Mouse (Mus musculus): ENCODE data around the gene Clcn6.

Gene Clcn6

DNA sequence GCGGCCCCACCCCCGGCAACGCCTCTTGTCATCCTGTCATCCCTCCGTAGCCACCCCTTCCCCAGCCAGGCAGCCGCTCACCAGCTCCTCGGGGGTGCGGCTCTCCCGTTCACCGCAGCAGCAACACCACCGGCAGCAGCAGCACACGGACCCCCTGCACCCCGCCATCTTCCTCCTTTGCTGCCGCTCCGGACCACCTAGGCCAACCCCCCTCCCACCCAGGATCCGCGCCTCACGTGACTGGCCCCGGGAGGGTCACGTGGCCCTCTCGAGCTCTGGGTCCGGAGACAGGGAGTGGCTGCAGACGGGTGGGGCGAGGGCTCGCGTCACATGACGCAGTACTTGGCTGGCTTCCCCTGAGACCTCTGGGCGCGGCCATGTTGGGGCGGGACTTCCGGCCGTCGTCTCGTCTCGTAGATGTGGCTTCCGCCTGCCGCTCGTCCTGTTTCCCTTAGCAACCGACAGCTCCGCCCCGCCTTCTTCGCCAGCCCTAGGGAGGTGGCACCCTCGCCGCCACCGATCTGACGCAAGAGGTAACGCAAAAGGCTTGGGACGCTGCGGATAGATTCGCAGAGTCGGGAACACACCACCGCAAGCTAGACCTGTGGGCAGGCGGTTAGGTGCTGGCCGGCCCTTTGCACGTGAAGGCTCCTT lies at the start of gene Clcn6, which contains the start of gene Mthfr:
Clcn6 (minus strand) TSS at position 222 of the 654 bp plus-strand sequence.
Mthfr (plus strand) TSS at position 478 of the 654 bp plus-strand sequence.
- peak; percentile 100 for DNase-seq (ENCODE audit: extremely low spot score, low spot score)

DNA sequence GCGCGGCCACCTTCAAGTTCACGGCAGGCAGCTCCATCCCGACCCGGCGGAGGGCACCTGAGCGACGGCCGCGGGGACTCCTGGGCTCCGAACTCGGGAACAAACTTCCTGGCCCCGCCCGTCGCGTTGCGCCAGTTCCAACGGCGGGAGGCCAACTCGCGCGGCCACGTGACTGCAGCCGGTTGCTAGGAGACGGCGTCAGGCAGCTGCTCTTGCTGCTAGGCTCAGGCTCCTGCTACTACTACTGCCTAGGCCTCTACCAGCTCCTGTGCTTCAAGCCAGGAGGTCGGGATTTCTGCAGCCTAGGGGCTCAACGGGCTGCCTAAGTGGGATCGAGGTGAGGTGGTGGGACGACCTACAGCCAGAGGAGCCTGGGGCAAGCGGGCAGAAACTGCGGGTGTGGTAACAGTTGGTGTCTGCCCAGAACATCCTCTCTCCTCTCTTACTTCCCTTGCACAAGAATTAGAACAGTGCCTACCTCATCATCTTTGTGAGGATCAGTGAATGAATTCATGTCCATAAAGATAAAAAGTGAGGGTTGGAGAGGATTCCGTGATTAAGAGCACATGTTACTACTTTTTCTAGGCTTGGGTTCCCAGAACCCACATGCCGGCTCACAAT lies 49.4 kb upstream of the Clcn6 start, which contains the start of gene Agtrap:
Agtrap (minus strand) TSS at position 125 of the 621 bp plus-strand sequence.
- DNase-seq (ENCODE audit: extremely low spot score, low spot score), result peak; percentile 92

DNA sequence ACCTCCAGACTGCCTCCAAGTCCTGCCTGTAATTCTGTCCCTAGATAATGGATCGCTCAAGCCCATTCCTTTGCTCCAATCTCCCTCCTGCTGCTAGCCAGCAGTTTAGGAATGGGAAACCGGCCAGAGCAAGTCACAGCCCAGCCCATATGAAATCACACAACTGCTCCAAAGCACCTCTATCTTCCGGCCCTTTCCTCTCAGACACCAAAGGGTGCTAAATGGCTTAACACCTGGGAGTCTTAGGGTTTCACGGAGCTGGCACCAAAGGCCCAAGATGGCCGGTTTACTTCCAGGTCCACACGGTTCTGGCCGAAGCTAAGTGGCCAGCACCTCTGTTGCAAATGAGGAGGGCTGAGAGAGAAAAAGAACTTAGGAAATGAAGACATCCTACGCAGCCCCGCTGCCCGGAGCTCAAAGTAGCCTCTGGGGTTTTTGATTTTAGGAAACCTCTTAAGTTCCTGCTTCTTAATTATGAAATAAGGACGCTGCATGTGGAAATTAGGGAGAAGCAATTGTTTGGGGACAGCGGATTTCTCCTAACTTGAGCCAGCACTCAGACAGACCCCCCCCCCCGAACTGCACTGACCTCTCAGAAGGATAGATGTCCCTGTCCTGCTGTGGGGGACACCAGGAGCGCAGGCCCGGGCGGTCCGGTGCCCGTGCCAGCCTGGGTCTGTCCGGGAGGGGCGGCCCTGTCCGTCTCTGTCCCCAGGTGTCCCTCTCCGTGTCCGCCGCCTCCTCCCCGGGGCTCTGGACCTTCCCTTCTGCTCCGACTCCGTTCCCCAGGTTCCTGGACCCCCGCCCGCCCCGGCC lies 48.7 kb upstream of the Clcn6 start:
- DNase-seq (ENCODE audit: extremely low spot score, low spot score), result no peak

DNA sequence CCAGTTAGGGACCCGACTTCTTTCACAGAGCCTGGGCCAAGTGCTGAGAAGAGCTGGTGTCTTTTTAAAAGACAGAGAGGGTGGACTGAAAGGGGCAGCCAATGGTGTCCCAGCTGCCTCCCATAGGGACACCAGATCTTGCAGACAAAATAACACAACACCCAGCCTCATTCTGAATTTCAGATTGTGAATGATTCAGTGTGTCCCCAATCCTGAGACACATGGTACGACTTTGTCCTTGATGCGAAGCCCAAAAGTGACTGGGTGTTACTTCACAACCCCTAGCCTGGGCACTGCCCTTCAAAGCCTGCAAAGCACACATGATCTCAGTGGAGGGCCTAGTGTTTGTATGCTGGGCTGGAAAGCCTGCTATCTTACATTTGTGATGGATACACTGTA lies 47.3 kb upstream of the Clcn6 start:
- no peak for DNase-seq (ENCODE audit: extremely low spot score, low spot score)

DNA sequence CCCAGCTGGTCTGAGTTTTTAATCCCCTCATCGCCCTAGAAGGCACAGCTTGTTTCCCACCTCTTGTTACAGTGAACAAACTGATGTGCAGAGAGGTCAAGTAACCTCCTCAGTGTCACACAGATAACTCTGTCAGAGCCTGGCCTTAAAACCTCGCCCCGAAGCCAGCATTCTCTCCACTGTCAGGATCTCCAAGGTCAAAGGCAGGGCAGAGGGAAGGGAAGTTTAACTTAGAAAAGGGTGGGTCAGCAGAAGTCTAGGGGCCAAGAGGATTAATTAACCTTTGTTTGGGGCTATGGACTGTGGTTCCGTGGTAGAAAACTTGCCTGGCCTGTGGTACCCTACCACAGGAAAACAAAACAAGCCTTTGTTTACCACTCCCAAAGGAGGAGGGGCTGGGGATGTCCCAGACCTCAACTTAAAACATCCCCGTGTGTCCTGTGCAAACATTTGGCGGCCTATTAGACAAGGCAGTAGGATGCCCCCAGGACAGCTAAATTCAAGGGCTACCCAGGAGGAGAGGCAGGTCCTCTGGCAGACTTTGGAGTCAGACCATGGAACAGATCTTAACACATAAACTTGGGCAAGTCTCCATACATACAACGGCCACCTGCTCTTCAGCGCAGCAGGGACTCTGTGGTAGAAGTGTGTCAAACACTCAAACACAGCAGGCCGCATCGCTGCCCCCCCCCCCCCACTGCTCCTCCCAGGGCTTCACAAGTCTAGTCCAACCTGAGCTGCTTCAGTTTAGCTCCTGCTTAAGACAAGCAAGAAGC lies 46.7 kb upstream of the Clcn6 start:
- no peak for DNase-seq (ENCODE audit: extremely low spot score, low spot score)

DNA sequence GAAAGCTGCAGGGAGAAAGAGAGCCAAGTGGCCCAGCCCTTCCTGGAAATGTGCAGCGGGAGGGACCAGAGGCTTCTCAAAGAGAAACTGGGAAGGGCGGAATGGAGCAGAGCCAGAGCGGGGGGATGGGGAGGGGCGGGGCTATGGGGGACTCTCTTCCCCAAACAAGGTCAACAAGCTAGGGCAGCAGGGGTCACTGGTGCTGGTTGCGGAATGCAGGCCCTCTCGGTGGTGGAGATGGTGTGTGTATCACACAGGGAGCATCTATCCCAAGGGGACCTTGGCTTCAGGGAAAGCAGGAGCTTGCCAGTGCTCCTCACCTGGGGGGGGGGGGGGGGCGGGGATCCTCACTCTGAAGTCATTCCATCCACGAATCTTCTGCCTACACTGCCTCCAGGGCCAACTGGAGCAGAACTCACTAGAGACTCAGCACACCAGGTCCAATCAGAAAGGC lies 45.7 kb upstream of the Clcn6 start:
- peak; percentile 53 for DNase-seq (ENCODE audit: extremely low spot score, low spot score)

DNA sequence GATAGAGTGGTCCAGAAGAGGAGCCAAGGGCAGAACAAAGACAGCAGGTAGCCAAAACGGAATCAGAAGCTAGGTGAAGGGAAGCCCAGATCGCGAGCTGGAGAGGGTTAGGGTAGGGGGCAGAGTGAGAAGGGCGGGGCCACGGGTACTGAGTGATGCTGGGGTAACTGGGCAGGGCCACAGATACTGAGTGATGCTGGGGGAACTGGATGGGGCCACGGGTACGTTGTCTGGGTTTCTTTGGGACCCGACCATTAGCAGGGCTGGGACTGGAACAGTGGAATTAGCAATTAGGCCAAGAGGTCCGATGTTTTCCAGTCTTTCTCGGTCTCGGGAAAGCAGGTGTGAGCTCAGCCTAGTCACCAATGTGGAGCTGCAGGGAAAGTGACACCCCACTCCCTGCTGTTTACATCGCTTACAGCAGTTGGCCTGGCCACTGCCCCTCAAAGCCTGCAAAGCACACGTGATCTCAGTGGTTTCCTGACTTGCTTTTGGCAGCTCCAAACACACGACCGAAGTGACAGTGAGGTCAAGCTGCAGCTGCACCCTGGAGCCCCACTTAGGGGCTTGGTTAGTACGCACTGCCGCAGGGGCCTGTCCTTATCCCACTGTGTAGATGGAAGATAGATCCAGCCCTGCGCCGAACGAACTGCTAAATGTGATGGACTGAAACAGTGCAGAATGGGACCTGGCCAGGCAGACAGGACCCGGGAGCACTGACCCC lies 44.7 kb upstream of the Clcn6 start:
- DNase-seq (ENCODE audit: extremely low spot score, low spot score), result no peak

DNA sequence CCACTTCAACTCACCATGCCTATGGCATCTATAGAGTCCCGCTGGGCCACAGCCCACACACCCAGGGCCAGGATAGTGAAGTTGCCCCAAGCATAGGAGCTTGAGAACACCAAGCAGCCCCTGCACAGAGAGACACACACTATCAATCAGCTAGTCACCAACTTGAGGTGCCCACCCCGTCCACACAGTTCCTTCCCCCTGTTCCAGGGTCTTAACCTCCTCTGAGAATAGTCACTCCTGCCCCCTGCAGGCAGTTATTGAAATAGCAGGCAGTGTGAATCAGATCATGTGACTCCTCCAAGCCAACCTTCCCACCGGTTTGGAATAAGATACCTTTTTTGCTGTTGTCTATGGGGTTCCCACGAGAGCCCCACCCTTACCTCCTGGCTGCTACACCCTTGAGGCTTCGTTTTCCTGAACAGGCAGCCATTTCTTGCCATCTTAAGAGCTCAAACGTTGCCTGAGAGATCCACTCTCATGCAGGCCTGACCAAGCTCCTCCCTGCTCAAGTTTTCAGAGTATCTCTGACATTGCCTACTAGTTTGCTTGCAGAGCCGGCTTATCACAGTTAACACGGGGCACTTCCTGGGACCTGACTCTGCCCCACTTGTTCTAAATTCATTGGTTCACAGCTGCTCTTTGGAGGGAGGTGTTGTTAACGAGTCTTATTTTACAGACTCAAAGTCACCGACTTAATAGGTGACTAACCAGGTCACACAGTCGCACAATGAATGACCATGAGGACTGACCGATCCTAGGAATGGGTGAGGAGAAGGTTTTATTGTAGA lies 43.8 kb upstream of the Clcn6 start:
- peak; percentile 73 for DNase-seq (ENCODE audit: extremely low spot score, low spot score)

DNA sequence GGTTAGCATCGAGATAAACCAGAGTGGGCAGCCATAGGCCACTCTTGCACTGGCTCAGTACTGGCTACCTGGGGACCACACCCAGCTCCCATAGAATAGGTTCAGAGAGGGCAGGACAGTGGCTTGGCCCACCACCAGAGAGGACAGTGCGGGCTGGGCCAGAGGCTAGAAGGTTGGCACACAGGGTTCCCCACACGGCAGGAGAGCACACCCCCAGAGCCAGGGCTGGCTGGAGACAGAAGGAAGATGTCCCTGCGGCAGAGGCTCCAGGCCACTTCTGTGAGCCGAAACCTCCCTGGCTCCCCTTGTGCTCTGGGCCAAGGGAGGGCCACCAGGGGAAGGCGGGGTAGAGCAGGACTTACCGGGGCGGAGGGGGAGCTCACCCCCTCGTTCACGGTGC lies 42.6 kb upstream of the Clcn6 start:
- no peak for DNase-seq (ENCODE audit: extremely low spot score, low spot score)

DNA sequence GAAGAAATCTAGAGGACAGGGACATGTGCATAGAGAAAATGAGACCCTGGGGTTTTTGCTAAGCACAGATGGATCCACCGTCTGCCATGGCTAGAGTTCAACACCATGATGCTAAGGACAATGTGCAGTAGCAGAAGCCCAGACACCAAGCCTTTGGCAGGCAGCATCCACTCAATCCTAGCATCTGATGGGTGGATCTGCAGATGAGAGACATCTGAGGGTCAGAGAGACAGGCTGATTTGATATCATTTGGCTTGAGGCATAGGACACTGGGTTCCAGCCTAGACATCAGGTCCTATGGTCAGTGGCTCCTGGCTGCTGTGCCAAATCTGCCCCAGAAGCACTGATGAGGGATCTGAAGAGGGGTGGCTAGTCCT lies 42.0 kb upstream of the Clcn6 start:
- DNase-seq (ENCODE audit: extremely low spot score, low spot score), result no peak

DNA sequence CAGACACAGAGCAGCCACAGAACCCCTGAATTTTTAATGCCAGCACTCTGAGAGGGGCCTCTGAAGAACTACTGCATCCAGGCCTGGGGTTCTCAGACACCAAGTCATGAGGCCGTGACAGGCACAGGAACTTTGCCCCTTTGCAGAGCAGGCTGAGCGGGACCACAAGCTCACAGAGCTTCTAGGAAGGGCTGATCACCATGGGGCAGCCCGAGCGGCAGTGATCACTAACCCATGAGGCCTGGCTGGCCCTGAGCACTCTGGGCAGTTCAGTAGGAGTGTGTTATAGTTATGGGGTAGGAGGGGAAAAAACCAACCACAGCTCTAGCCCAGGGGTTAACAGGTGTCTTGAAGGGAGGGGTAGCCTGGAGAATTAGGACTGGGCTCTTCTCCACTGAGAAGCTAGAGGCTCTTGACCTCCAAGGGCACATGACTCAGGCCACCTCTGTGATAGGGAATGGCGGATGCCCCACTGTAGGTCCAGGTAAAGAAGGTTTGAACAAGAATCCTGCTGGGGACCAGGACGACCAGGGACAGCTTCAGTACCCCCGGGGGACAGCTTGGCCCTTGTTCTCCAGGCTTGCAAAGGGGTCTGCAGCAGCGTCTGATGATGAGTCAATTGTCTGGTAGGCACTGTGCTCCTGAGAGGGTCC lies 41.4 kb upstream of the Clcn6 start:
- no peak for DNase-seq (ENCODE audit: extremely low spot score, low spot score)

DNA sequence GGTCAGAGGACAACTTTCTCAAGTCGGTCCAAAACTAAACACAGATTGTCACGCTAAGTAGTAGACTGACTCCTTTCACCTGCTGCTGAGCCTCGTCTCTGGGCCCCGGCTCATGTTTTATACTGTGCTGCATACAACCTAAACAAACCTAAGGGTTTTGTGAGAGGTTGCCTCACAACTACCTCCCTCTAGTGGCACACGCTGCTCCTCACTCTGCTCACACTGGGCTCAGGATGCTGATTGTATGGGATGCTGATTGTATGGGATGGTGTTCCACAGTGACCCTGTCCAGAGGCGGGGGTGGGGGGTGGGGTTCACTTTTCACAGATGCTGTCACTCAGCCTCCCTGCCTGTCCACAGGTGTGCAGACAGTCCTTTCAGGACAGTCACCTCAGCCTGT lies 40.6 kb upstream of the Clcn6 start:
- DNase-seq (ENCODE audit: extremely low spot score, low spot score), result no peak

DNA sequence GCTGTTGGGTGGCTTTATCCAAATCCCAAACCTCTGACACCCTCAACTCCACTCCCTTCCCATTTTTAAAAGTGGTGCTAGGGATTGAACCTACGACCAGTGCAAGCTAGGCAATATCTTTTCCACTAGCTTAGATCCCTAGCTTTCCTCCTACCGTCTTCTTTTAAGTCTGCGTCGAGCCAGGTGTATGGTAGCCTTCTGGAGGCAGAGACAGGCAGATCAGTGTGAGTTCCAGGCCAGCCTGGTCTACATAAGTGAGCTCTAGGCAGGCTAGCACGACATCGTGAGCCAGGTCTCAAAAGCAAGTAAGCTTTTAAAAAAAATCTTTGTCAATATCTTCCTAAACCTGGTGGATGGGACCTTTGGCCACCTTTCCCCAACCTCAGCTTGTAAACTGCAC lies 37.3 kb upstream of the Clcn6 start:
- DNase-seq (ENCODE audit: extremely low spot score, low spot score), result no peak

DNA sequence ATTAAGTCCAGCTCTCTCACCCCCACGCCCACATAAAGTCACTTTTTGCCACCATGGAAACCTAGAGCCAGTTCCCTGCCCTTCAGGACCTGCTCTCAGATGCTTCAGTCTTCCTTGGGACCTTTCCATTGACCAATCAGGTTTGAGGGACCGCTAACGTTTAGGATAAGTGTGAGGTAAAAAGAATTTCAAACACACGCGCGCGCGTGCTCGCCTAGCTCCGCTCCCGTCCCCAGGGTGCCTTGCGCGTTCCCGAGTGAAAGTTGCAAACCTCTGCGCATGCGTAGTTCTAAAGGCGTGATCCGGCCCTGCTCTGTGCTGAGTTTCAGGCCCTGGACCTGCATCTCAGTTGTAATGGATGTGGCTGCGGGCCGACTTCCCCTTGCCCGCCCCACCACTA lies 36.6 kb upstream of the Clcn6 start:
- peak; percentile 60 for DNase-seq (ENCODE audit: extremely low spot score, low spot score)

DNA sequence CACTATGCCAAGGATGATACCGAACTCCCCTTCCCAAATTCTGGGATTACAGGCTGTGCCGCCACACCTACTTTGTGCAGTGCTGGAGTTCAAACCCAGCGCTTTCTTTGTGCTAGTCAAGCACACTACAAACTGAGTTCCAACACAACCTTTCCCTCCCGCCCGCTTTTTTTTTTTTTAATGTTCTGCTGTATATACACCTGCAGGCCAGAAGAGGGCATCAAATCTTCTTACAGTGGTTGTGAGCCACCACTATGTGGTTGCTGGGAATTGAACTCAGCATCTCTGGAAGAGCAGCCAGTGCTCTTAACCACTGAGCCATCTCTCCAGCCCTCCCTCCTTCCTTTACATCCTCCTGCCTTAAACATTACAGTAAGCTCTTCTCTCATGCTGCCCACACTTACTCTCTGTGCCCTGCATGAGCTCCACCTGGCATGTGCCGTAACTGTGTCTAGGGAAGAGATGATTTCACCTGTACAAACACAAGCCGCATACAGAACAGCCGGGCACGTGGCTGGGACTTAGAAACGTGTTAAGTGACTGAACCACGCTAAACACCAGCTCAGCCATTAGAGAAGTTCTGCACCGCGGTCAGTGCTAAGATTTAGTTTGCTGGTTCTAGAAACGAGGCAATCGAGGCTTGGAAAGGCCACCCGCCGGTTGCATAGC lies 36.0 kb upstream of the Clcn6 start:
- no peak for DNase-seq (ENCODE audit: extremely low spot score, low spot score)

DNA sequence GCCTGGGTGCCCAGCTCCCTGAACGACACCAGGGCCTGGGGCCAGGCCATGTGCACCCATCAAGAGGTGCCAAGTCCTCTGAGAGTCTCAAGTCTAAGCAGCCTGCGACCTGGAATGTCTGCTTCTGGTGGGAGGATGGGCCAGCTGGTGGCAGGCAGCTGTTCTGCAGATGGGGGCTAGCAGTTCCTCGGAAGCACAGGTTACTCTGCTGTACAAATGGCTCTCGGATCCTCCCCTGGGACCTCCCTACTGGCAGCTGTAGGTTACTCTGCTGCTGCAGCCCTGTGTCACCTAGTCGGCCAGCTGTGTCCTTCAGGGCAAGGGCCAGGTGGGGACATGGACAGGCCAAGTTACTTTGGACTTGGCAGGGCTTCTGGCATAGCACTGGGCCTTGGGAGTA lies 32.9 kb upstream of the Clcn6 start:
- DNase-seq (ENCODE audit: extremely low spot score, low spot score), result no peak

DNA sequence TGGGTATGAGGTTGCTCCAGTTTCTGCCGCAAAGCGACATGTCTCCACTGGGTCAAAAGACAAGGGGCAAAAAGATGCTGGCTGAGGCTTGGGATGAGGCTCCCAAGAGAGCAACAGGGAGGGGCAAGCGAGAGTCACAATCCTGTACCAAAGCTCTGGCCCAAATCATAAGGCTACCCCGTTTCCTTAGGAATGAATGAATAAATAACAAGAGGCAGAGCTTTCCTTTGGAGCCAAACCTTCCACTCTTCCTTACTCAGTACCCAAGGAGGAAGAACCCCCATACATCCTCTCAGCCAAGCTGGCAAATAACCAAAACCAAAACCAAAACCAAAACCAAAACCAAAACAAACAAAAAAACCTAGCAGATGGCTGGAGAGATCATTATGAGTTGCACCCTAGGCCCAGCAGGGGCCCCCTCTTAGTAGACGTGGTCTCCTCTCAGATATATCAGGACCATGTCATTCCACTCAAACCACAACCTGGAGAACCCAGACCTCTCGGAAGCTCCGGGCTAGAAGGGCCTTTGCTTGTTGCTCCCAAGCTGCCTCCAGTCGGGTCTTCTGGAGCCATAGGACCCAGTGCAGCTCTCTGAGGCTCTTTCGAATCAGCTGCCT lies 31.1 kb upstream of the Clcn6 start:
- DNase-seq (ENCODE audit: extremely low spot score, low spot score), result no peak

DNA sequence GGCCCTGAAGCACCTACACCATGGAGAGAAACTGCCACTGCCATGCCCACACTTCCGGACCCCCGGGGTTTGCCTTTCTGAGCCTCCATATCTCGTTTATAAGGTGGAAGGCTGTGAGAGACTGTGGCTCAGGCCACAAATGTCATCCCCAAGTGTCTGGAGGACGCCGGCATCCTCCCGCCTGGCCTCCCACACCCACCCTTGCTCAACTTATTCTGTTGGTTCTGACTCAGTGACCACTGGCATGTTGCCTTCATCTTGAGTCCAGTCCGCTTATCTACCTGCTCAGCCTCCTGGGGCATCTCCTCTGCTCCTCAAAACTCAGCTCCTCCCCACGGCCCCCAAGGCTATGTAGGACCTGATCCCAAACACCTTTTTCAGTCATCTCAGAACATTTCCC lies 28.7 kb upstream of the Clcn6 start:
- no peak for DNase-seq (ENCODE audit: extremely low spot score, low spot score)

DNA sequence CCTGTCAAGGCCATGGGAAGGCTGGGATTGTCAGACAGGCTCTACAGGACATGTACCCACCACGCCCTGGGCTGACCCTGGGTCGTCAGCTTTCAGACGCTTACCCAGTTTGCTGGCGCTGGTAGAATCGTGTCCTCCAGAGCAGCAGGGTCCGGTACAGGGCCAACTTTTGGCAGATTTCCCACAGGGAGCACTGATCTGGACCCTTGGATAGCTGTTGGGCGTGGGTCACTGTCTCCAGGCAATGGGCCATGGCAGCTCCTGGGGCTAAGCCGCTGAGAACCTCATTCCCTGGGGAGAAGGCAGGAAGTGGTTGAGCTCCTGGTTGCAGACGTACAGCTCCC lies 27.8 kb upstream of the Clcn6 start:
- no peak for DNase-seq (ENCODE audit: extremely low spot score, low spot score)
